Mouse (Mus musculus) C2C12 (cell line): ENCODE results near the gene Axin1. TPM values are rescaled to one million over a fixed set of nuclear protein-coding genes. Genes with fewer than 3 reads are reported as not detected.

Source experiments
- H3K27me3 ChIP-seq: one replicate; pipeline ENCODE4 v1.6.1; 2011; ENCODE audit not compliant: control insufficient read depth, insufficient read depth, insufficient read length
- H3K36me3 ChIP-seq: one replicate; pipeline ENCODE4 v1.6.1; 2011; ENCODE audit not compliant: control insufficient read depth, insufficient read depth
- H3K4me3 ChIP-seq: one replicate; pipeline ENCODE4 v1.5.1; 2011; ENCODE audit warnings: mild to moderate bottlenecking, control low read depth; ENCODE audit not compliant: poor library complexity, insufficient read depth, severe bottlenecking
- H3K79me2 ChIP-seq: one replicate; pipeline ENCODE4 v1.6.1; 2011; ENCODE audit not compliant: control insufficient read depth, insufficient read depth
- H3K79me3 ChIP-seq: one replicate; pipeline ENCODE4 v1.6.1; 2011; ENCODE audit warnings: low read depth, control low read depth
- H3ac ChIP-seq: one replicate; pipeline ENCODE3; 2011; ENCODE audit warnings: low read depth; ENCODE audit not compliant: control insufficient read depth, insufficient read length
- CEBPB ChIP-seq: IDR thresholded peaks from one replicate; pipeline ENCODE4 v1.6.1; 2011; ENCODE audit warnings: low read depth, mild to moderate bottlenecking, control low read depth, moderate library complexity
- CTCF ChIP-seq: IDR thresholded peaks from one replicate; pipeline ENCODE4 v1.5.1; 2011; ENCODE audit not compliant: control insufficient read depth, insufficient read depth, insufficient read length
- FOSL1 ChIP-seq: IDR thresholded peaks from one replicate; pipeline ENCODE4 v1.8.0; 2011; ENCODE audit warnings: mild to moderate bottlenecking, low read length; ENCODE audit not compliant: poor library complexity, insufficient read depth, severe bottlenecking
- MAX ChIP-seq: IDR thresholded peaks from one replicate; pipeline ENCODE4 v1.6.1; 2011; ENCODE audit warnings: mild to moderate bottlenecking, control low read depth
- MYOD1 ChIP-seq: IDR thresholded peaks from one replicate; pipeline ENCODE4 v1.6.1; 2011; ENCODE audit warnings: low read depth; ENCODE audit not compliant: control insufficient read depth, insufficient read length
- MYOG ChIP-seq: IDR thresholded peaks from one replicate; pipeline ENCODE4 v1.6.1; 2011; ENCODE audit not compliant: control insufficient read depth, insufficient read length; ENCODE audit errors: extremely low read depth
- USF1 ChIP-seq: IDR thresholded peaks from one replicate; pipeline ENCODE4 v1.6.1; 2011; ENCODE audit warnings: low read depth, mild to moderate bottlenecking, control low read depth, moderate library complexity
- polyA plus RNA-seq: library from polyadenylated mRNA; unstranded; fragments of >200 nt; fragmentation: generic; extraction: Trizol; gene quantifications from one replicate; pipeline ENCODE4 v1.2.1, GENCODE M21; 2012; ENCODE audit warnings: missing spikeins

Axin1 gene
- polyA plus RNA-seq, 1 experiment, result 32.1 TPM

DNA sequence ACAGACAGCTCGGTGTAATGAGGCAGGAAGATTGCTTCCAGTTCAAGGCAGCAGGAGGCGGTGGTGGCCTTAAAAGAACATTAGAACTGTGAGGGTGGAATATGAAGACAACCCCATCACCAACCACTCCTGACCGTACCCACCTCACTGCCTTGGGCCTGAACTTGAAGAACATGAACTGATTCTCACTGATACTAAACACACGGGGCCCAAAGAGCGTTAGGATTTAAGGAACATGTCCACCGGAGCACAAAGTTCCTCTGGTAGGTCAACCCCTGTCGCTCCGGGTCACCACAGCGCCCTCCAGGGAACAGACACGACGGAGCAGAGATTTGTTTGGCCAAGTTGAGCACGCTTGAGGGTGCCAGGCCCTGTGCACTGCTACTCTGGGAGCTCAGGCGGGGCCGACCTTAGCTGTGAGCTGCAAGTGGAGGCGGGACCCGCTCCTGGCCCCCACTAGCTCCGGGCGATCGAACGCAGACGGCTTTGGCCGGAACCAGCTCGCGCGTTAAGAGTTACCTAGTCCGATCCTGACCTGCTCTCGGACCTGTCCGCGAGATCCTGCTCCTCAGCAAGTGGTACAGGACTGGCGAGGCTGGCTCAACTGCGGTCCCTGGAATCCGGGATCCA lies 105.1 kb downstream of the Axin1 start:
- Histone ChIP-seq H3K36me3 (no peaks in the 10 kb centered on the region), H3K79me2 (peaks cover 11% of the 10 kb centered on the region), H3K4me3 (peak overlapping the region; percentile 49), H3K27me3 (peaks cover 3% of the 10 kb centered on the region), H3ac (peak overlapping the region; percentile 68), H3K79me3 (peaks cover 3% of the 10 kb centered on the region)
- TF ChIP-seq MYOG (no peak), CTCF (peak; percentile 68)

DNA sequence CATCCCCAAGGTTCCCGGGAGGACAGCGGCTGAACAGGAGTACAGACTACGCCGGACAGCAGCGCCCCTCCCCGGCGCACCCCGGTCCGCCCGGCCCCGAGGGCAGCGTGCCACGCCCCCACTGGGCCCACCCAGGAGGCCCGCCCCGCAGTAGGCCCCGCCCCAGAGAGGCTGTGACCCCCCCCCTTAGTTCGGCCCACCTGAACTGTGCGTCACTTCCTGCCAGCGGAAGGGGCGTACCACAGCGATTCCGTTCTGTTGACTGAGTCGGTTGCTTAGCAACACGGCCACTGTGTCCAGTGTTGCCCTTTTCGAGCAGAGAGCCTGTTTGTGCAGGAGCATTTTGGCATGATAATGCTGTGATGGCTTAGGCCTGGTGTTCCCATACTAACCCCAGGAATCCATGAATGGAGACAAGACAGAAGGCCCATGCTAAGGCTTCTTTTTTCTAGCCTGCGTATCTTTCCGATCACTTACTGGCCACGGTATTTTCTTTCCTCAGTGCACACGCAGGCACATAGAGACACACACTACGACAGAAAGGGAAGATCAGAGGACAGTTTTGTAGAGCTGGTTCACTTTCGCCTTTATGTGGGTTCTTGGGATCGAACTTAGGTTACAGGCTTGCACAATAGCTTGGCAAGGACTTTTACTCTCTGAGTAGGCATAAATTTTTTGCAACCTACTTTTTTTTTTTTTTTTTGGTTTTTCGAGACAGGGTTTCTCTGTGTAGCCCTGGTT lies 105.8 kb downstream of the Axin1 start, which contains the start of gene Fam234a:
Fam234a (minus strand) TSS at position 142 of the 741 bp plus-strand sequence.
- no peaks in the 10 kb centered on the region for H3K36me3 ChIP-seq
- TF ChIP-seq MAX (no peak), MYOD1 (no peak), FOSL1 (no peak), MYOG (no peak), CTCF (no peak), USF1 (no peak), CEBPB (peak; percentile 45)

More for the DNA sequence above, 105.8 kb downstream of the Axin1 start, which contains the start of gene Fam234a:
- peak within 1 kb of the TSS; percentile 49 for H3K4me3 ChIP-seq
- H3ac ChIP-seq, result peak within 1 kb of the TSS; percentile 68
- peaks cover 11% of the 10 kb centered on the region for H3K79me2 ChIP-seq
- peaks cover 3% of the 10 kb centered on the region for H3K79me3 ChIP-seq
- peaks cover 3% of the 10 kb centered on the region for H3K27me3 ChIP-seq

Other genes starting within 250 kb of the Axin1 start
- gene Rab40c, start 219.0 kb upstream of the Axin1 start, polyA plus RNA-seq, result 14.4 TPM
- gene Pigq, start 193.8 kb upstream of the Axin1 start, polyA plus RNA-seq, result 43.5 TPM
- gene Nhlrc4, start 193.7 kb upstream of the Axin1 start, polyA plus RNA-seq, result 0.46 TPM
- 0.02 TPM for gene A930017K11Rik, start 186.1 kb upstream of the Axin1 start, polyA plus RNA-seq
- 10.6 TPM for gene Capn15, start 152.9 kb upstream of the Axin1 start, polyA plus RNA-seq
- 15.2 TPM for gene Rab11fip3, start 69.1 kb upstream of the Axin1 start, polyA plus RNA-seq
- gene Decr2, start 48.4 kb upstream of the Axin1 start, polyA plus RNA-seq, result 3.9 TPM
- 34.0 TPM for gene Nme4, start 43.1 kb upstream of the Axin1 start, polyA plus RNA-seq
- gene Tmem8, start 25.4 kb upstream of the Axin1 start, polyA plus RNA-seq, result 1.5 TPM
- 169 TPM for gene Mrpl28, start 15.2 kb upstream of the Axin1 start, polyA plus RNA-seq
- 0.05 TPM for gene Pdia2, start 60.4 kb downstream of the Axin1 start, polyA plus RNA-seq
- not detected for gene Rgs11, start 64.3 kb downstream of the Axin1 start, polyA plus RNA-seq
- 9.6 TPM for gene Arhgdig, start 69.1 kb downstream of the Axin1 start, polyA plus RNA-seq
- gene Fam234a, start 105.6 kb downstream of the Axin1 start, polyA plus RNA-seq, result 25.2 TPM
- gene Luc7l, start 114.2 kb downstream of the Axin1 start, polyA plus RNA-seq, result 45.0 TPM